Mouse (Mus musculus) E14TG2a.4 (cell line): ENCODE data around the gene Nfatc4.

ENCODE experiments used
- CTCF ChIP-seq: conservative IDR thresholded peaks from 2 replicates; pipeline ENCODE4 v1.5.1; 2014; ENCODE audit warnings: low read length
- NANOG ChIP-seq: IDR thresholded peaks from 2 replicates; pipeline ENCODE4 v1.6.1; 2014; ENCODE audit warnings: borderline replicate concordance, low read length, mixed read lengths

DNA sequence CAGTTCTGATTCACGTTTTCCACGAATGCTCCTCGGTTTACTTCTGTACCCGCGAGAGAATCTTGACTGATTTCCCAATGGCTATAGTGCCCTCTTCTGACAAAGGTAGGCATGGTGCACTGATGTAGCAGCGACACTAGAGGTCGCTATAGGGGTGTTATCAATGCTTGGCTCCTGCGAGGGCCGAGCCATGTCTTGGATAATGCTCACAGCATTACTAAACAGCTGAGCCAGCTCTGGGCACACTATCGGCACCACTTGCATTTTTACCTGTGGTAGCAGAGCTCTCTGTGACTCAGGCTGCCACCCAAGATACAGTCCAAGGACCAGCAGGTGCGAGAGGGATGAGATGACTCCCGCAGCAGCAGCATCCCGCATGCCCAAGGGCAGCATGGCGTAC, 41.6 kb upstream of the Nfatc4 start:
- TF ChIP-seq CTCF (peak; percentile 98), NANOG (no peak)
